Mouse (Mus musculus) thymus, adult 2 months (tissue): Measurements from ENCODE around the gene Rps6kl1.

Experiments used
- CTCF ChIP-seq: fragments of 200-500 bp; IDR thresholded peaks from 2 replicates; pipeline ENCODE4 v1.5.1; 2012; ENCODE audit warnings: mild to moderate bottlenecking, control low read depth, low read length, moderate library complexity, borderline replicate concordance; ENCODE audit not compliant: control insufficient read depth, poor library complexity, insufficient read depth; ENCODE audit errors: extremely low read depth
- POLR2A ChIP-seq: fragments of 200-500 bp; IDR thresholded peaks from 2 replicates; pipeline ENCODE4 v1.6.1; 2012; ENCODE audit warnings: mild to moderate bottlenecking, low read length, control low read depth, moderate library complexity; ENCODE audit not compliant: control insufficient read depth, poor library complexity, insufficient read depth; ENCODE audit errors: extremely low read depth

- no peak for TF ChIP-seq POLR2A
- TF ChIP-seq CTCF = no peak
Observed at GRCm38 (mm10) chr12:85115678-85116077, 35.4 kb downstream of the Rps6kl1 start.
